Mouse (Mus musculus): Measurements from ENCODE around the gene Gcnt2.
"Not testable (repeated sequence)": the region's sequence is repeated elsewhere in the genome, so short reads cannot be mapped to it uniquely, and the experiment has no call there.

The Gcnt2 gene

DNA sequence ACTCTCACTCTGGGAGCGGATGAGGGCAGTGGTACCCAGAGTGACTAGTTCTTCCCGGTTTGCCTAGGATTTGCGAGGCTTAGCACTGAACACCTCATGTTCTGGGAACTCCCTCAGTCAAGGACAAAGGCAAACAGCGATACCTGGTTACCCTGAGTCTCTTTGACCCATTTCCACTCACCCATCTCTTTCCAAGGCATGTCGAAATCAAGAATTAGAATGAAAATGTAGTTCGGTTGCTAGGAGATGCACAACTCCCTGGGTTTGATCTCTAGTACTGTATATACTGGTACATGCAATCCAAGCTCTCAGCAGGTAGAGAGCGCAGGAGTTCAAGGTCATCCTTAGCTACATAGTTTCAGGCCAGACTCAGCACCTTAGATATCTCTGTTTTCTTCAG is 47.0 kb downstream of the Gcnt2 start:
- no peak for DNase-seq (ENCODE audit: low spot score)

DNA sequence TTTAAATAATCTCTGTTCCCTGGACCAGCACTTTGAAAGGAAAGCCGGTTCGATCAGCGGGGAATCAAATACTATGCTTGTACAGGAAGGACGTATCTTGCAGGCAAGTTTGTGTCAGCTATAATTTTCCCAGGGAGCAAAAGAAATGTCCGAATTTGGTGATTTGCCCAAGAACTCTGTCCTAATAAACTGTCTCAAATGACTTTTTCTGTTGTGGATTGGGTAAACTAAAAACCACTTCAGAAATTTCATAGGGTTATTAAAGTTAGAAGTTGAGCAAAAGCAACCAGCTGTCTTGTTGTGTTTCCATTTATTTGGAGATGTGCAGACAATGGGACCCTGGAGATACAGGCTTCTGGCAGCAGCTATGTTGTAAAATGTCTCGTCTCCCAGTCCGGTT is 47.7 kb downstream of the Gcnt2 start:
- DNase-seq (ENCODE audit: low spot score): no peak

DNA sequence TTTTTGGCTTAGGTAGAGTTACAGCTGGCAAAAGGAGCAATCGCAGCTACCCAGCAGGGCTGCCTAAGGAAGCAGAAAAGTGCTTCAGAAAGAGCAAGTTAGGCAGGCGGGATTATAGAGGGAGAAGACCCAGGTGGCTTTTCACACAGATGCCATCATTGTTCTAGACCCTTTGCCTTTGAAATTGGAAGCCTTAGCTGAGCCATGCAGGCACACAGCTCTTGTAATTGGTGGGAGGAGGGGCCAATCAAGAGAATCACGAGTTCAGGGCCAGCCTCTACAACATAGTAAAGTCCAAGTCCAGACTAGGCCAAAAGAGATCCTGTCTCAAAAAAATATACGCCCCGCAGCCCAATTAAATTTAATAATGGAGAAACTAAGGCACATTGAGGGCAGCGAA is 48.5 kb downstream of the Gcnt2 start:
- DNase-seq (ENCODE audit: low spot score): no peak

GRCm38 (mm10) chr13:40909060-40909459 is 49.5 kb downstream of the Gcnt2 start:
- no peak for DNase-seq (ENCODE audit: low spot score)

DNA sequence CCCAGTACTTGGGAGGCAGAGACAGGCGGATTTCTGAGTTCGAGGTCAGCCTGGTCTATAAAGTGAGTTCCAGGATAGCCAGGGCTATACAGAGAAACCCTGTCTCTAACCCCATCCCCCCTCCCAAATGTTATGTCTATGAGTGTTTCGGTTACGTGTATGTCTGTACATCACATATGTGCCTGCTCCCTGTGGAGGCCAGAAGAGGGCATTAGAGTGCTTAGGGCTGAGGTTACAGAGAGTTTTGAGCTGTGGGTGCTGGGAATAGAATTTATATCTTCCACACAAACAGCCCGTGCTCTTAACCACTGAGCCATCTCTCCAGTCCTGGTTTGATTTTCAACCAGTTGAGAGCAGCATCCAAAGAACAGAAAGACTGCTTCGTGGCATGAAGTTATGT is 50.5 kb downstream of the Gcnt2 start:
- DNase-seq (ENCODE audit: low spot score): no peak

- no peak for DNase-seq (ENCODE audit: low spot score)
Measured at GRCm38 (mm10) chr13:40911951-40912350, 52.4 kb downstream of the Gcnt2 start.

DNA sequence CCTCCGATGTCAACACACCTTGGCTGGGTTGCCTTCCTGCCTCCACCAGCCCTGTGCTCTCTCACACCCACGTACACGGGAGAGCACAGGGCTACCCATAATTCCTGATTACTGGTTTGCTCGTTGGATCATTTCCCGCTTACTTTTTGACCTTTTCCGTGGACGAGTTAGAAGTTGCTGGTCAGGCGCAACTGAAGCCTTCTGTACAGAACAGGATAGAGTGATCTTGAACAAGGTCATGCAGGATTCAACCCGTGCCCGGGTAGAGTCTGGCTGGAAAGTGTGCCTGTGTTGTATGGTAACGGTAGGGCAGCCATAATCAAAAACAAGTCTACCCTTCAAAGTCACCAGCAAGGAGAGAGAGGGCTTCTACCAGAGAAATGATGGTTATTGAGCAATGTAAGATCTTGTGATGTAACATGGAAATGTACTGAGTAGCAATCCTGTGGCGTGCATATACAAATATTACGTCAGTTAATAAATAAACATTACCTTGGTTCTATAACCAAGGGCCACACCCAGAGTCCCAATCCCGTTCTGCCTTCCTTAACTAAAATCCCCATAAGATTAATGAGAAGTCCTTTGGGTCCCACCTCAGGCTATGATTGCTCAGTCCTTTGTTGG is 54.0 kb downstream of the Gcnt2 start:
- DNase-seq (ENCODE audit: low spot score): no peak

DNA sequence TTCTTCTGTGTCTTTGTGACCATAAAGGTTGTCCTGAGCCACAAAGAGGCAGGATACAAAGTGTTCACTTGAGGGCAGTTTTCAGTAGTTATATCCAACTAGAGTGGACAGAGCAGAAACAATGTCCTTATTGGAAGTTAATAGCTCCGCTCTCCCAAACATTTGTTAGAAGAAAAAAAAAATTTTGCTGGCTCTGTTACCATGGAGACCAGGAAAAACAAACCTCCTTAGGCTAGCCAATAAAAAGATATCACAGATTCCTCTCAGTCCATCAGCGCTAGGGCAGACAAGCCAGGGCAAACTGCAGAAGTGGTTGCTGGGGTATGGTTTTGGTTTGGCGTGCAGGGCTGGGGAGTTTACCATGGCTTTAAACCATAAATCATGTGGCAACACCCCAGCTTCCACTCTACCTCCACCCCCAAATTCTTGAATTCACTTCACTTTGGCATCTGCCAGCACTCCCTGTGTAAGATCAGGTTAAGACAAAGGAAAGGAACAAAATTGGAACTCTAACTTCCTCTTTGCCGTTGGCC is 54.6 kb downstream of the Gcnt2 start:
- no peak for DNase-seq (ENCODE audit: low spot score)

DNA sequence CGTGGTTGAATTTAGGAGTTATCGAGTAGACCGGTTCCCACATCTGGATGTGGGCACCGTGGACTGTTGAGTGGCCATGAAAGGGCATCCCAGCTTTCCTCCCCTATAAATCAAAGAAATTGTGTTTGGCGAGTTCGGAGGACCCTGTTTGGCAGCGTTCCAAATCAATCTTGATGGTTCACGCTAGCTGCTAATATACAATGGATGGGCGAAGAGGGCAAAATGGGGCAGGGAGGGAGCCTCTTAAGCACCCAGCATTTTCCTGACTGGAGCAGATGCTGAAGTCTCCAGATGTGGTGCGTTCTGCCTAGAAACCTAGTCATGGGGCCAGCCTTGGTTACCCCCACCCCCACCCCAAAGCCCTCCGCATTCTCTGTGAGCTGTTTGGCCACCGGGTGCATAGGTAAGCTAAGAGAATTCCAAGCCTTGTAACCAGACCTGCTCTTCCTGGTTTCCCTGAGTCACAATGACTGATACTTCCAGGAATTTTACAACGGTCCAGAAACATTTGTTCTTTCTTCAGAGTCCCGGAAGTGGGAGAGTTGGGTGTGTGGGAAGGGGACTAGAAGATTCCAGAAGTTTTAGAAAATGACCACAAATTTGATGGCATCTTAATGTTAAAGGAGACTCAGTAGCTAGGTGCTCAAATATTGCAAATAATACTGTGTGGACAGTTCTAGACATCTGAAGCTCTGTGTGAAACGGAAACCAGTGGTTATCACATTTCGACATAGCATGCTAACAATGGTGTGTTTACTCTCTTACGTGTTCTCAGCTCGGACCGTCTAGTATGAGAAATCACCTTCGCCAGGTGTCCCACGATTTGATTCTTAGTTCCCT is 57.0 kb downstream of the Gcnt2 start:
- no peak for DNase-seq (ENCODE audit: low spot score)

GRCm38 (mm10) chr13:40917161-40918091 is 57.9 kb downstream of the Gcnt2 start:
- peak; percentile 84 for DNase-seq (ENCODE audit: low spot score)

DNA sequence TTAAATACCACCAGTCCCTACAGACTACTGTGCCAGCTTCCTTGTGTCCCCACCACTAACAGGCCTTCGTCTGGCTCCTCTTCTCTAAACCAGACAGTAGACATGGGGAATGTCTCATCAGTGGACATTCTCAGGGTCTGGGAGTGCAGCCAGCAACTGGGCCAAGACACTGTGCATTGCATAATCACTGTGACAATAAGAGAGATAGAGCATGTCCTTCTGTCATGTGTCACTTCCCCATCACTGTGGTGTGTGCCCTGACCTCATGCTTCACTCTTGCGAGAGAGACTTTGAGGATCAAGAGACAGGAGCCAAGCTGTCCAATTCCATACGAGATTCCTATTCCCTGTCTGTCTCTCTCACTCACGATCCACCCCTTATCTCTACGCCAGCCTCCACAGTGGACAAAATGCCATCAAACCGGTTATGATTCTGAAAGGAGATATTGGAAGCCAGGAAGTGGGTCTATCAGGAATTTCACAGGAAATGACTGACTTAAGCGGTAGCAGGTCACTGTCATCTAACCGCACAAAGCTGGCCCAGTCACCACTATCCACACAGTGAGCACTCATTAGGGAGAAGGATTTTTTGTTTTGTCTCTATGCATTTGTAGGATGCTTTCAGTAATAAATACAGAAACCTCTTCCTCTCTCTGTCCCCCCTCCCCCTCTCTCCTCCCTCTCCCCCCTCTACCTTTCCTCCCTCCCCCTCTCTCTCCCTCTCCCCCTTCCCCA is 61.9 kb downstream of the Gcnt2 start:
- no peak for DNase-seq (ENCODE audit: low spot score)

DNA sequence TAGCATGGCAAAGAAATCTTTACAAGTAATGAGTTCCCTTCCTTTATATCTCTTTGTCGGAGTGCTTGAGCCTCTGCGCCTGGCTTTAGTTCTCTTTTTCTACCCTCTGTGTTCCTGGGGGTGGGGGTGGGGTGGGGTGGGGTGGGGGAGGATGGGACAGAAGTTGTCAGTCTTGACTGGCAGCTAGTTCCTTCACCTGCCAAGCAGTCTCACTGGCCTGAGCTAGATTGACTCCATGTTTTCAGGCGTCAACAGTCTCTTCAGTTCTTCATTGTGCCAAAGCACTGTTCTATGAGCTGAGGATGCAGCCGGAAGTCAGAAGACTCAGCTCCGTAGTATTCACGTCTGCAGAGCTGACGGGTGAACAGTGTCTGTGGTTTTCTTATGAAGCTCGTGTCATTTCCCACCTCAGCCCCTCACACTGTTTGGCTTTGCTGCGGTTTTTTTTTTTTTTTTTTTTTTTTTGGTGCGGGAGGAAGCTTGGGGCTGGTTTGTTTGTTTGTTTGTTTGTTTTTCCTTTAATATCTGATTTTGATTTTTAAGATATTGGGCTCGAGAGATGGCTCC is 62.8 kb downstream of the Gcnt2 start:
- no peak for DNase-seq (ENCODE audit: low spot score)

DNA sequence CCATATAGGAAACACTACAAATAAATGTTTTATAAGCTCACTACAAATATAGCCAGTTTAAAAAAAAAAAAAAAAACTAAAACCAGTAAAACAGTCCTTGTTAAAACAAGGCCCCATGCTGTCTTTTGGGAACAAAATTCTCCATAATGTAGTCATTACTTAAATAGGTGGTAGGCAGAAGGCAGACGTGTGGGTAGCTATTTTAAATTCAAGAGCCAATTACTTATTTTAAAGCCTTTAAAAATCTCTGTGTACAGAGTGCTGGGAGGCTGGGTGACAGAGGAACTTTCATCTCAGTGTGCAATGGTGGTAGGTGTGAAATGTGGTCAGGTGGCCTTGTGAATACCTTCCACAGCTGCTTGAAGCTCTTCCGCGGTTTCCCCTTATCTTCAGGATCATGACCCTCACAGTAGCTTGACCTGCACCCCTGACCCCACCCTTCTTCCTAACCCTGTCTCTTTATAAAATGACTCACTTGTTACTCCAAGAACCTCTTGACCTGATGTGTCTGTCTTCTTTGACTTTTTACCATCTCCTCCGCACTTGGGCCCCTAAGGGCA is 64.3 kb downstream of the Gcnt2 start:
- no peak for DNase-seq (ENCODE audit: low spot score)

GRCm38 (mm10) chr13:40928192-40928898 is 68.8 kb downstream of the Gcnt2 start:
- no peak for DNase-seq (ENCODE audit: low spot score)

DNA sequence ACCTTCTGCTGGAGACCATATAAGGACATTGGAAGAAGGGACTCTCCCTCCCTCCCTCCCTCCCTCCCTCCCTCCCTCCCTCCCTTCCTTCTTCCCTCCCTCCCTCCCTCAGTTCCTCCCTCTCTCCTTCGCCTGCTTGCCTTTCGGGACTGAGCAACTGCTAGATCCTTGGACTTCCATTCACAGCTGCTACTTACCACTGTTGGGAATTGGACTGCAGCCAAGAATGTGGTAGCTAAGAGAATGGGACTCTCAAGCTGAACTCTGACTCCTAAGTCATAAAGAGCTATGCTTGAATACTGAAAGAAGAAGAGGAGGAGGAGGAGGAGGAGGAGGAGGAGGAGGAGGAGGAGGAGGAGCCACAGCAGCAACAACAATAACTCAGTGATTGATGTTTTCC is 72.3 kb downstream of the Gcnt2 start:
- not testable (repeated sequence) for DNase-seq (ENCODE audit: low spot score)

GRCm38 (mm10) chr13:40932573-40932972 is 73.0 kb downstream of the Gcnt2 start:
- no peak for DNase-seq (ENCODE audit: low spot score)

DNA sequence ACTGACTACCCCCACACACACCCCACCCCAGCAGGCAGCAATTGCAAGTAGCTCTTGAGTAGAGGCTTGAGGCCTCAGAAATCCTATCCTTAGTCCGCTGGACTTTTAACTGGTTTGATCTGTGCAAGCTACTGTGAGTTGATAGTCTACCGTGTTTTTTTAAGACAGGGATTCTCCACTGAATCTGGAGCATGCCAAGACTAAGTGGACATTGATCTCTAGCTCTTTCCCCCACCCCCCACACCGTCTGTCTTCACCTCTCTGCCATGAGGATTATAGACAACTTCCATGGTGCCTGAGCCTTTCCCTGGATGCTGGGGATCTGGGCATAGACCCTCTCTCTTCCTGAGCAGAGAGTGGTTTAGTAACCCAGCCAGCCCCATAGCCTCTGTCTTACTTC is 74.8 kb downstream of the Gcnt2 start:
- DNase-seq (ENCODE audit: low spot score): no peak

- DNase-seq (ENCODE audit: low spot score): no peak
Measured at GRCm38 (mm10) chr13:40937586-40937985, 78.0 kb downstream of the Gcnt2 start.

DNA sequence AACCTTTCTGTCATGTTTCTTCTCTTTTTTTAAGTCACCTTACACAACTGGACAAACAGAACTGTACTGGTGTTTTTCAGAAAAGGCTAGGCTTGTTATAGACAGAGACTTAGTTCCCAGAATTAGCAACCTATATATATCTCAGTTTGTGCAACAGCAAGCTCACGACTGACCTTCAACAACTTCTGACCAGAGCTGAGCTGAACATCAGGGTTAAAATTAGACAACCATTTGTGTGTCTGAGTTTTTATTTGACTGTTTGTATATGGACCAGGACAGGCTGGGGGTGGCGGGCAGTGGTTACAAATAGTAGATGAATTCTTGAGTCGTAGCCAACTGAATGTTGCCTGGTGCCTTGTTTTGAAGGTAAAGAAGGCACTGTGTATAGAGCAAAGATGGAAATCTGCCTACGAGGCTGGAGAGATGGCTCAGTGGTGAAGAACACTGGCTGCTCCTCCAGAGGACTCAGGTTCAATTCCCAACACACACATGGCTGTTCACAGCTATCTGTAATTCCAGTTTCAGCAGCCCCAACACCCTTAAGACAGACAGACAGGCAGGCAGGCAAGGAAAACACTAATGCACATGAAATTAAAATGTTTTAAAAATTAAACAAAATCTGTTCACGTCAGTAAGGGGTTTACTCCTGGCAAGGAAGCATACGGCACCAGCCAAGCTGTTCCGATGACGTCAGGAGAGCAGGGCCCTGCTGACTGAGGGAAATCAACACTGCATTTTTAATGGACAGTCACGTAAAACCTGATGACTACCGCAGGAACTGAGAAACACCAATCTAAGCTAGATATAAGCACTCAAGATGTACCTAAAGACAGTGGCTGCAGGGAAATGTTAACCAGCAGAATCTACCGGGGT is 79.2 kb downstream of the Gcnt2 start:
- no peak for DNase-seq (ENCODE audit: low spot score)
